Mouse (Mus musculus): Measurements from ENCODE around the gene Pcnx3.

Pcnx3 gene

GRCm38 (mm10) chr19:5680432-5680831 lies 8.3 kb downstream of the Pcnx3 start:
- DNase-seq (ENCODE audit: low read depth): no peak

DNA sequence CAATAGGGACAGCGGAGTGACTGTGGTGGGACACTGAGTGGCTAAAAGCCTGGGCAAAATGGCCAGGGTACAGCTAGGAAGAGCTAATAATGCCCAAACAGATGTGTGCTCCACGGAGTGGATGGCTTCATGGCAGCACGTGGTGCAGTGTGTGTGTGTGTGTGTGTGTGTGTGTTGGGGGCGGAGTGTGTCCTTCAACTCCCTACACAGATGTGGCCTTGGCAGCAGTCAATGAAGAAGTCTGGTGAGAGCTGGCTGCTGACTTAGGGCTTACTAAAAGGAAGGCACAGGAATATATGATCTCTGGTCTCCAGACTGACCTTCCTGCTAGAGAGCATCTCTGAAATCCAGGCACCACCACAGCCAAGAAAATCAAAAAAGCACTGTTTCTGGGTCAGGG lies 20.3 kb downstream of the Pcnx3 start:
- no peak for DNase-seq (ENCODE audit: low read depth)

- DNase-seq (ENCODE audit: low read depth): no peak
Measured at GRCm38 (mm10) chr19:5666386-5666785, 22.3 kb downstream of the Pcnx3 start.

DNA sequence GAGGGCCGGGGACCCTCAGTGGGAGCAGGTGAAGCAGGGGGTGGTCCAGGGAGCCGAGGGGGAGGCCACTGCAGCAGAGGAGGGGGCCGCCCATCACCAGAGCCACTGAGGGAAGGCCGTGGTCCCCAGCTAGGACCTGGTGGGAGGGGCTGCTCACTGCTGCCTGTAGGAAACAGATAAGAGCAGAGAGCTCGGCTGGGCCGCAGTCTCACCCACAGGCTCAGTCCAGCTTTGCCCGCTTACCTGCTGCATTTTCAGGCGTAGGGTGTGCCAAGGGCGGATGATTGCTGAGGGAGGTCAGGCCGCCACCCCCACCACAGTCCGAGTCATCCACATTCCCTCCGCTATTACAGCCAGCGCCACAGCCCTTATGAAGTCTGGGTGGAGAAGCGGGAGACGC lies 23.2 kb downstream of the Pcnx3 start:
- DNase-seq (ENCODE audit: low read depth): no peak

DNA sequence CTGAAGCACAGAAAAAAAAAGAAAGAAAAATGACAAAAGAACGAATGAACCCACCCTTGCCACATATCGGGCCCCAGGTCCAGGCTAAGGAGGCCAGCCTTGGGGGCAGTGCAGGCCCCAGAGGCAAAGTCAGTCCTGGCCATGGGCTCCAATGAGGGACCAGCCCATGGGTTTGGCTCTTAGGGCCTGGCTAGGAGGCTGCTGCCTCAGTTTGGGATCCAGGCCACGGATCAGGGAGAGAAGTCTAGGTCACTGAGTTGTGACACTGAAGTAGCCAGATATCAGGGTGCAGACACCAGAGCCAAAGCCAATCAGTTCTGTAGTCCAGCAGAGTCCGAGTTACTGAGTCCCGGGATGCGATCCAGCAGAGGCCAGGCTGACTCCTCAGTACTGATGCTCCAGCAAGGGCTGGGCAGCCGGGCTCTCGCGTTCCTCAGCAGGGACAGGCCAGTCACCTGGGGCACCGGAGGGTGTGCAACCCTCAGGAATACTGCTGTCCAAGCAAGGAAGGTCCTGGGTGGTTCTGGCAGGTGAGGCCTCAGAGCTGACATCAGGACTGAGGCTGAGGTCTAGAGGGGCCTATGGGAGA lies 23.9 kb downstream of the Pcnx3 start:
- no peak for DNase-seq (ENCODE audit: low read depth)

- DNase-seq (ENCODE audit: low read depth): peak; percentile 90
Measured at GRCm38 (mm10) chr19:5662981-5663913, 25.5 kb downstream of the Pcnx3 start, which contains the start of gene Sipa1. Gene Sipa1 (minus strand): TSS chr19:5663707.

DNA sequence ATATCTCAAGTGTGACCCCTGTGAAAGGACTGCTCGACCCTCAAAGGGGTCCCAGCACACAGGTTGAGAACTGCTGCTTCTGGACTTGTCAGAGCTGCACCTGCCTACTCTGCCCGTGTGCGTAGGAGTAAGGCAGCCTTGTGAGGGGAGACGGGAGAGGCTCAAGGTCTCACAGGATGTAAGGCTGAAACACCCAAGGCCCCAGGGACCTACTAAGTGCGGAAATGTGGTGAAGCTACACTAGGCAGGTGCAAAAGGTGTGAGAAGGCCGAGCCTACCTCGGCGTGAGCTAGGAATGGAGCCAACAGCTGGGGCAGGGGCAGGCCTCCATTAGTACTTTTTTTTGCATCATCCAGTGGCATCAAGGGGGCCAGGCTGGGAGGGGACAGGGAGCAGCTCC lies 26.4 kb downstream of the Pcnx3 start:
- no peak for DNase-seq (ENCODE audit: low read depth)

DNA sequence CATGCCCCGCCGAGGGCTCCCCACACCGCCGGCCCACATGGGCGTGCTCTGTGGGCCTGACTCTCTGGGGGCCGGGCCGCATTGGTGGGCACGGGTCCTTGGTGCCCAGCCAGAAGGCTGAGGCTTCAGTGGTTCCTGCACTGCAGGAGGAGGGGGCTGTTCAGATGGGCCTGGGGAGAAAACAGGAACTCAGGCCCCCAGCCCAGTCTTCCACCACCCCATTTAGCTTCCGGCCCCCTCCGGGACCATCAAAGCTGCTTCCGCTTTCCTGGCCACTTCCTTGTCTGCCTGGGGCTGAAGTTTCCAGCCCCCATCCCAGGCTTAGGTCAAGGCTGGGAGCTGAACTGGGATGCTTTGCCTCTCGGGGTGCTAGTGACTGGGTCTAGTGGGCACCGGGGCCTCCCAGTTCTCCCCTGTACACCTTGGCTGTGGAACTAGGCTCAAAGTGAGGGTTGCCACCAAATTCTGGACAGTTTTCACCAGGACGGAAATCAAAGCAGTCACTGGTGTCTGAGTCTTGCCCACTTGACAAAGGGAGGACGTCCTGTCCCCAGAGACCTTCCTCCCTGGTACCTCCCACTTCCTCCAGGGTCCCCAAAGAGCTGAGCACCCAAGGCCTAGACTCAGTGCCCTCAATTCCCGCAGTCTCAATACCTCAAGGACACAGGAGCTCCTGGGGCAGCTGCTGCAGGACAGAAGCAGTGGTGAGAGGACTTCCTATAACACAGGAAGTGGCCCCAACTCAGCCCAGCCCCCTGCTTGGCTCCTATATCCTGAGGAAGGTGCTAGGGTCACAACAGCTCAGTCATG lies 27.6 kb downstream of the Pcnx3 start:
- peak; percentile 45 for DNase-seq (ENCODE audit: low read depth)

DNA sequence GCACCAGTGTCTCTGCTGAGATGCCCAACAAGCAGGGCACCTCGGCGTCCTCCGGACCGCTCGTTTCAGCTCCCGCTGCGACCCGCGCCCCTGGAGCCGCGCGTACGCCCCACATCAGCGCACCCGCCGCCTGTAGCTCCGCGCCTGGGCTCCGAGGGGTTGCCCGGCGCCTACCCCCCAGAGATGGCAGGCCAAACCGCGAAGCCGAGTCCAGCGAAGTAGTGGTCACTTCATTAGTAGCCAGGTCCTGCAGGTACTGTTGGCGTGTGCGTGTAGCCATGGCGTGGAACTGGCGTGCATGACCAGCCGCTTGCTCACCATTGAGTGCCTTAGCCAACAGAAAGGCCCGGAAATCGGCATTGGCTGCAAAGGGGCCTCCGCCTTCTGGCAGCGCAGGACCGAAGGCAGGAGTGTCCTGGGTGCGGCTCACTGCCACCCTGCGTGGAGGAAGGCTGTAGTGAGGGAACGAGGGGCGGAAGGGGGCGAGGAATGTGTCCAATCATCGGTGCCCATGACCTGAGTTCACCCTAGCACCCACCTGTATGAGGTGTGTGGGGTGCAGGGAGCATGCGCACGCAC lies 33.9 kb downstream of the Pcnx3 start:
- no peak for DNase-seq (ENCODE audit: low read depth)

DNA sequence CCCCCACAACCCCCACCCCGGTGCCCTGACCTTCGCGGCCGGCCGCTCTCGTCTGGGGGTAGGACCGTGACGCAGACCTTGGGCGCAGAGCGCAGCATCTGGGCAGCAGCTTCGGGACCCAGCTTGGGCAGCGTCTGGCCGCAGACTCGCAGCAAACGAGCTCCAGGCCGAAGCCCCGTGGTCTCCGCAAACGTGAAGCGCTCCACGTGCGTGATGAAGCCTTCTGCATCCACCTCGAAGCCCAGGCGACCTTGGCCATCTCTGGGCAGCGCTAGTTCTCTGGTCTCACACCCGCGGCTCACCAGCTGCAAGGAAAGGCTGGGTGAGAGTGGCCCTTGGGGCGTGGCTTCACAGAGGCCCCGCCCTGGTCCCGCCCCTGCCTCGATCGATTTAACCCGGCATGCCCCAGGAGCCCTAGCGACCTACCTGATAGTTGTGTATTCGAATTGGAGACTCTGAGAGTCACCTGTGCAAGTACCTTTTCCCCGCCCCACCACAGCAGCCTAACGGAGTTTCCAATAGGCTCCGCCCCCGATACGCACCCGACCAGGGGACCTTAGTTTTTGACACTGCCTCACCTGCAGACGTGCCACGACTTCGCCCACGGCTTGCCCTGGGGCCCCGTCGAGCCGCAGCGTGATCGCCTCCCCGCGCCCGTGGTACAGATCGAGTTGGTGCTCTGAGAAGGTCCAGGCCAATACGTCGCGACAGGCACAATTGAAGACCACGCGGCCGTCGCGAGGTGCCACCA lies 34.6 kb downstream of the Pcnx3 start:
- no peak for DNase-seq (ENCODE audit: low read depth)

DNA sequence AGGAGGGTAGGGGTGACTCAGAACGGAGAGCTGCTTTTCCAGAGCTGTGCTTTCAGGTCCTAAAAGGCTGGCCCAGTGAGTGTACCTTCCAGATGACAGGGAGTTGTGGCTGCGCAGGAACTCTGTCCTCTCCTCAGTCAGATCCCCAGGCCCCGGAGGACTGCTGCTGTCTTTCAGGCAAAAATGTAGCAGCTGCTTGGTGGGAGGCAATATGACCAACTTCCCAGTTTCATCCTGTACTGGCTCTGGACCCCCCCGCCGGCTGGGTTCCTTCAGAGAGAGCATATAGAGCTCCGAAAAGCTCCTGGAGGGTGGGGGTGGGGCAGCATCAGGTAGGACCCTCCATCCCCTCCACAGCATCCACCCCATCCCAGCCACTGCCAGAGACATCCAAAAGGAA lies 36.1 kb downstream of the Pcnx3 start:
- DNase-seq (ENCODE audit: low read depth): no peak

GRCm38 (mm10) chr19:5651502-5652274 lies 37.0 kb downstream of the Pcnx3 start:
- no peak for DNase-seq (ENCODE audit: low read depth)

DNA sequence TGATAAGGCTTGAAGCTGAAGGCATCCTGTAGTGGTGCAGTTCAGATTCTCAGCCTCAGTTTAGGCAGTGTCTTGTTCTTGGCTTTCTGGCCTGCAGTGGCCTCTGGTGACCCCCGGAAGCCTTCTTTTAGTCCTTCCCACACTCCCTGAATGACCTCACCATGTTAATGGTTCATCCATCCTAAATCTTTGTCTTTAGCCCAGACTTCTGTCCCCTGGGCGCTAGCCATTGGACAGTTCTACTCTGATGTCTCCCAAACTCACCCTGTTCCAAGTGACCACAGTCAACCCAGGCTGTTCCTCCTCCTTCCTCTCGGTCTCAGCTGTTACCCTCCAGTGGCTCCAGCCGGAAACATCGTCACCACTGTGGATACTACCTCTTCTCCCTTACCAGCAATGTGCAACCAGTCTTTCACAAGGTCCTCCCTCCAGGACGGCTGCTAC lies 39.4 kb downstream of the Pcnx3 start:
- DNase-seq (ENCODE audit: low read depth): no peak

DNA sequence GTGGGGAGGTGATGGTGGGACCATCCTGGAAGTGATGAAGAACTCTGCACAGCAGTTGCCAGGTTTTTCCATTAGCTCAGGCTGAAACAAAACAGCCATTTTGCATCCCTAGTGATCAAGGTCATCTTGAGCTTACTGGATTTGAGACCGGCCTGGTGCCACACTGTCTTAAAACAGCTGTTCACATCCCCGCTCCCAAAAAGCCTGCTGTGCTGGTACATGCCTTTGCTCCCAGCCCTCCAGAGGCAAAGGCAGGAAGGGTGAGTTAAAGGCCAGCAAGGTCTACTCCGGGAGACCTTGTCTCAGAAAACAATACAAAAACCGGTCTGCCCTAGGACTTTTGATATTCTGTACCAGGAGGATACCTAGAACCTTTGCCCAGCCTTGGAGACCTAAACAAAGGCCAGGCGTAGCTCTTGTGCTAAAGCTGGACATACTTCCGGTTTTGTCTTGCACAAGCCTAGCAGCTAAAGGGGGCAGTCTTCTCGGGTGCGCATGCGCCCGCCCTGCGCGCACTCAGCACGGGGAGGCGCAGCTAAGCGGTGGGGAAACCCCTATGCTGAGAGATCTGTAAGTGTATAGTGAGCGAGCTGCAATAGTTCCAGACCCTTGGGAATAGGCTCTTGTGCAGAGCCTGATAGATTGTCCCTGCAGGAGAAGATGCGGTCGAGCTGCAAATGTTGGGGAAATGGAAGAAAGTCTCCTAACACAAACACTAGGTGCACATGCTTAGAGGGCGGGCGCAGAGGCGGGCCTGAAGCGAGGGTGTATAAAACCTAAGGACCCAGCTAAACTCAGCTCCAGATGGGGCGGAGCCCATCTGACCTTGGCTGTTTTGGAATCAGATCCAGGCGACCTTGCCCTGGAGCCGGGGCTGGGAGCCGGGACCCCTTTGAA lies 40.1 kb downstream of the Pcnx3 start:
- peak; percentile 74 for DNase-seq (ENCODE audit: low read depth)

DNA sequence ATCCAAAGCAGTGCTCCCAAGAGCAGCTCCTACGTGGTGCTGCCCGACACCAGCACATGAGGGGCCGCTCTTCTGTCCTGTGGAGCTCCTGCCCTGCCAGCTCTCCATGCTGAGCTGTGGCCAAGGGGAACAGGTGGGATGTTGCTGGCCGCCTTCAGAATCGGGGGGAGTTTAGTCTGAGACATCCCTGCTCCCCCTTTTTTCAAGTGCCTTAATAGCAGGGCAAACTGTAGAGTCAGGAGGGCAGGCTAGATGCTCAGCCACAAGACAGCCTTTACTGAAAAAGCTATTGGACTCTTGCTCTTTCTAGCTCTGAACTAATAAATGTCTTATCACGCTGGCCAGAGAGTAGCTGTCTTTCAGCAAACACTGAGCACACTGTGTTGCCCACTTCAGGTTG lies 40.9 kb downstream of the Pcnx3 start:
- no peak for DNase-seq (ENCODE audit: low read depth)

DNA sequence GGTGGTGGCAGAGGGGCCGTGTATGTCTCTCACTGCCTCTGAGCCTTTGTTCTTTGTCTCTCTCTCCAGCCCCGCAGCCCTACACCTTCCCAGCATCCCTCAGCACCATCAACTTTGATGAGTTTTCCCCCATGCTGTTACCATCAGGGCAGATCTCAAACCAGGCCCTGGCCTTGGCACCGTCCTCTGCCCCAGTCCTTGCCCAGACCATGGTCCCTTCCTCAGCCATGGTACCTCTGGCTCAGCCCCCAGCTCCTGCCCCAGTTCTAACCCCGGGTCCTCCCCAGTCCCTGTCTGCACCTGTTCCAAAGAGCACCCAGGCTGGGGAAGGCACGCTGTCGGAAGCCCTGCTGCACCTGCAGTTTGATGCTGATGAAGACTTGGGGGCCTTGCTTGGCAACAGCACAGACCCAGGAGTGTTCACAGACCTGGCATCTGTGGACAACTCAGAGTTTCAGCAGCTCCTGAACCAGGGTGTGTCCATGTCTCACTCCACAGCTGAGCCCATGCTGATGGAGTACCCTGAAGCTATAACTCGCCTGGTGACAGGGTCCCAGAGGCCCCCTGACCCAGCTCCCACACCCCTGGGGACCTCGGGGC lies 41.9 kb downstream of the Pcnx3 start:
- DNase-seq (ENCODE audit: low read depth): no peak

DNA sequence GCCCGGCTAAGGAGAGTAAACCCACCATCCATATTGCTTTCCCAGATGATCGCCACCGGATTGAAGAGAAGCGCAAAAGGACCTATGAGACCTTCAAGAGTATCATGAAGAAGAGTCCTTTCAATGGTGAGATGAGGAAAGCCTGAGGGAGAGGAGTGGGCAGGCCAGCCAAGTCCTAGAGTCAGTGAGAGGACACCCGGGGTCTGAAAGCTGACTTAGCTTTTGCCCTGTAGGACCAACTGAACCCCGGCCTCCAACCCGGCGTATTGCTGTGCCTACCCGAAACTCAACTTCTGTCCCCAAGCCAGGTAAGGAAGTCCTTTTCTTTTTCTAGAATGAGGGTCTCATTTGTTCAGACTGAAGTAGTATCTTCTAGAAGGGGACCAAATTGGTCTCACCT lies 43.4 kb downstream of the Pcnx3 start:
- DNase-seq (ENCODE audit: low read depth): no peak

DNA sequence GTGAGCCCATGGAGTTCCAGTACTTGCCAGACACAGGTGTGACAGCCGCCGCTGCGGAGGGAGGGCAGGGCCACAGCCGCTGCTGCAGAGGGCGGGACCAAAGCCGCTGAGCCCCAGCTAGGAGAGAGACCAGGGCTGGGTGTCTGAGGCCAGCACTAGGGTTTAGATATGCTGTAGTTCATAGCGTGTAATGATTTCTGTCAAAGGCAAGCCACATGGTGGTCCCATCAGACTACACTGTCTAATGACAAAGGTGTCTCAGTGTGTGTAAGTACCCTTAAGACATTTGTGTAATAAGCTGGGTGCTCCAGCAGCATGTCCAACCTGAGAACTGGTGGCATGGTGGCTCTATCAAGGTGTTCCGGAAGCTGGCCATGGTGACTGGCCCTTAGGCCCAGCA lies 47.1 kb downstream of the Pcnx3 start:
- no peak for DNase-seq (ENCODE audit: low read depth)

GRCm38 (mm10) chr19:5641021-5641420 lies 47.7 kb downstream of the Pcnx3 start:
- no peak for DNase-seq (ENCODE audit: low read depth)

Measured in c-Kit-positive CD71-negative TER-119-negative erythroid progenitor cells, embryonic 14.5 days (primary cell).